Mouse (Mus musculus) C2C12 (cell line): ENCODE measurements around the gene Rps6kc1. TPM values are rescaled to one million over a fixed set of nuclear protein-coding genes. Genes with fewer than 3 reads are reported as not detected.

ENCODE experiments used
- H3K27me3 ChIP-seq: one replicate; pipeline ENCODE4 v1.6.1; 2011; ENCODE audit not compliant: control insufficient read depth, insufficient read depth, insufficient read length
- H3K36me3 ChIP-seq: one replicate; pipeline ENCODE4 v1.6.1; 2011; ENCODE audit not compliant: control insufficient read depth, insufficient read depth
- H3K4me3 ChIP-seq: one replicate; pipeline ENCODE4 v1.5.1; 2011; ENCODE audit warnings: mild to moderate bottlenecking, control low read depth; ENCODE audit not compliant: poor library complexity, insufficient read depth, severe bottlenecking
- H3K79me2 ChIP-seq: one replicate; pipeline ENCODE4 v1.6.1; 2011; ENCODE audit not compliant: control insufficient read depth, insufficient read depth
- H3K79me3 ChIP-seq: one replicate; pipeline ENCODE4 v1.6.1; 2011; ENCODE audit warnings: low read depth, control low read depth
- H3ac ChIP-seq: one replicate; pipeline ENCODE3; 2011; ENCODE audit warnings: low read depth; ENCODE audit not compliant: control insufficient read depth, insufficient read length
- CEBPB ChIP-seq: IDR thresholded peaks from one replicate; pipeline ENCODE4 v1.6.1; 2011; ENCODE audit warnings: low read depth, mild to moderate bottlenecking, control low read depth, moderate library complexity
- CTCF ChIP-seq: IDR thresholded peaks from one replicate; pipeline ENCODE4 v1.5.1; 2011; ENCODE audit not compliant: control insufficient read depth, insufficient read depth, insufficient read length
- FOSL1 ChIP-seq: IDR thresholded peaks from one replicate; pipeline ENCODE4 v1.8.0; 2011; ENCODE audit warnings: mild to moderate bottlenecking, low read length; ENCODE audit not compliant: poor library complexity, insufficient read depth, severe bottlenecking
- MAX ChIP-seq: IDR thresholded peaks from one replicate; pipeline ENCODE4 v1.6.1; 2011; ENCODE audit warnings: mild to moderate bottlenecking, control low read depth
- MYOD1 ChIP-seq: IDR thresholded peaks from one replicate; pipeline ENCODE4 v1.6.1; 2011; ENCODE audit warnings: low read depth; ENCODE audit not compliant: control insufficient read depth, insufficient read length
- MYOG ChIP-seq: IDR thresholded peaks from one replicate; pipeline ENCODE4 v1.6.1; 2011; ENCODE audit not compliant: control insufficient read depth, insufficient read length; ENCODE audit errors: extremely low read depth
- USF1 ChIP-seq: IDR thresholded peaks from one replicate; pipeline ENCODE4 v1.6.1; 2011; ENCODE audit warnings: low read depth, mild to moderate bottlenecking, control low read depth, moderate library complexity
- polyA plus RNA-seq: library from polyadenylated mRNA; unstranded; fragments of >200 nt; fragmentation: generic; extraction: Trizol; gene quantifications from one replicate; pipeline ENCODE4 v1.2.1, GENCODE M21; 2012; ENCODE audit warnings: missing spikeins

Rps6kc1 gene
- polyA plus RNA-seq, 1 experiment, result 13.1 TPM

GRCm38 (mm10) chr1:190777660-190778059 is 133.9 kb downstream of the Rps6kc1 start:
- no peaks in the 10 kb centered on the region for H3K79me3 ChIP-seq
- H3K4me3 ChIP-seq, result no peak overlapping the region
- no peaks in the 10 kb centered on the region for H3K27me3 ChIP-seq
- no peak overlapping the region for H3ac ChIP-seq
- H3K79me2 ChIP-seq, result no peaks in the 10 kb centered on the region
- peaks cover 10% of the 10 kb centered on the region for H3K36me3 ChIP-seq
- TF ChIP-seq USF1, result no peak
- TF ChIP-seq MAX, result no peak
- no peak for TF ChIP-seq MYOG
- TF ChIP-seq CTCF, result no peak
- TF ChIP-seq FOSL1, result no peak
- TF ChIP-seq MYOD1, result no peak
- no peak for TF ChIP-seq CEBPB

DNA sequence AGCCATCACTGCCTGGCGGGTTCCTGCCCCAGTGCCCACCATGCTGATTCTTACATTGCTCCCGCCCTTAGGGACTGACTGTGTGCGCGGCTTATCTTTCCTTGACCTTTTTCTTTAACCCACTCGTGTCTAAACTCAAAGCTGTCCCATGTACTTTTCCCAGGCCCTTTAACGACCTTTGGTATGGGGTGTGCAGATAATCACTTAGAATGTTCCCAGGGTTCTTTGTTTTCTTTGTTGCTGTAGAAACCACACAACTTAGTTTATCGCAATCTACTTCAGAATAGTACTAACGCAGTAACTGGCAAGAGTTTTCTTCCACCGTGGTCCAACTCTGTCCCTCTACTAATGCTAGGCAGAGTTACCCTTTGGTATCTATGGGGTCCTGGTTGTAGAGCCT is 135.3 kb downstream of the Rps6kc1 start:
- no peaks in the 10 kb centered on the region for H3K79me2 ChIP-seq
- H3K27me3 ChIP-seq, result no peaks in the 10 kb centered on the region
- TF ChIP-seq USF1 (no peak), CTCF (no peak), MAX (no peak), MYOD1 (no peak), FOSL1 (no peak), MYOG (no peak), CEBPB (no peak)
- H3K4me3 ChIP-seq, result no peak overlapping the region
- peaks cover 10% of the 10 kb centered on the region for H3K36me3 ChIP-seq
- no peak overlapping the region for H3ac ChIP-seq
- no peaks in the 10 kb centered on the region for H3K79me3 ChIP-seq

DNA sequence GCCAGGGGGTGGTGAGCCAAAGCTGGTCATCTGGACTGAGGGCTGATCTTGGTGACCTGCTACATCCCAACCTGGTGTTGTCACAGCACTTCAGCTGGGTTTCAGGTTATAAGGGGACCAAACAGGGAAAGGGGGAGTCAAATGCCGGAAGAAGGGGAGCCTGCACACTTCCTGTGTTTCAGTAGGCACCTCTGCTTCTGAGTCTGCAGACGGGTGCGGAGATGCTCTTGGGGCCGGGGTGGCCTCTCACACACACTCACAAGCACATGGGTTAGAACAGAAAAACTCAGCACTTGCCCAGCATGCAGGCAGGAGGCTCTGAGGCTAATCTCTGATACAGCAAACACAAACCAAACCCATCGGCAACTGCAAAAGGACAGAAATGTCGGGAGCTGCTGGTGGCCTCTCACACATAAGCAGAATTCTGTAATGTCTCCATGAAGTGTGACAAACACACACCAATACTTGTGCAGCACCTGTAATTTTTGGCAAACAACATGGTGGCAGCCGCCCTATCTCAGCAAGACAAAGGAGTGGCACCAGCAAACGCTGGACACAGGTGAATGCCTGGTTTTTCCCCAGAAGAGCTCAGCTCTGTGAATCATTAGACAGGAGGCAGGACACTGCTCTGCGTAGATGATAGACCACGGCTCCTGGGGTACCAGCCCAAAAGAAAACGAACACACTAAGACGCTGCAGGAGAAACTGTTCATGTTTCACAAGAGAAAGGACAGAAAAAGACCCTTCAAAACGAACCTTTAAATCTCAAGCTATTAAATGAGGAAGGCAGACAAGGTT is 139.3 kb downstream of the Rps6kc1 start:
- Histone ChIP-seq H3K79me3 (no peaks in the 10 kb centered on the region), H3K36me3 (peaks cover 10% of the 10 kb centered on the region), H3ac (no peak overlapping the region), H3K27me3 (no peaks in the 10 kb centered on the region), H3K79me2 (no peaks in the 10 kb centered on the region), H3K4me3 (no peak overlapping the region)
- TF ChIP-seq MYOG, result no peak
- no peak for TF ChIP-seq USF1
- TF ChIP-seq MYOD1, result no peak
- TF ChIP-seq FOSL1, result no peak
- no peak for TF ChIP-seq CEBPB

DNA sequence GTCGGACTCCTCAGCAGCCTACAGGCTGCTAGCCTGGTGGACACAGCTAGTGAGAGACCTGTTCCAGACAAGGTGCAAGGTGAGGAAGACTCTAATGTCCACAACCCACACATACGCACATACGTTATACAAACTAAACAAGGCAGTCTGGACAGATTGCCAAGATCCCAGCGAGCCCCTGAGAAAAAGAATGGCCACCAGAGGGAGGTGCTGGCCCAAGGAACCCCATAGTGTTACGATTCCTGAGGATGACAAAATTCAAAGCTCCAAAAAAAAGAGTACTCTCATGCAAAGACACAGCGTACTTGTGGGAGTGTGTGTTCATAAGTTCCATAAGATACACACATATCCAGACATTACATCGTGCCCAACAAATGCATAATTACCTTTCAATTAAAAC is 141.8 kb downstream of the Rps6kc1 start:
- TF ChIP-seq CEBPB (no peak), MYOD1 (no peak), MAX (no peak), MYOG (no peak), CTCF (no peak), FOSL1 (no peak), USF1 (no peak)
- H3K79me2 ChIP-seq, result no peaks in the 10 kb centered on the region
- no peak overlapping the region for H3K4me3 ChIP-seq
- no peak overlapping the region for H3ac ChIP-seq
- H3K27me3 ChIP-seq, result no peaks in the 10 kb centered on the region
- peaks cover 6% of the 10 kb centered on the region for H3K36me3 ChIP-seq
- no peaks in the 10 kb centered on the region for H3K79me3 ChIP-seq

- Histone ChIP-seq H3K36me3 (peaks cover 6% of the 10 kb centered on the region), H3K27me3 (peaks cover 8% of the 10 kb centered on the region)
- TF ChIP-seq CTCF (no peak), CEBPB (no peak), USF1 (no peak), MAX (no peak), MYOG (no peak), MYOD1 (no peak), FOSL1 (no peak)
These were observed 143.3 kb downstream of the Rps6kc1 start for GRCm38 (mm10) chr1:190768307-190768706.

More at GRCm38 (mm10) chr1:190768307-190768706, 143.3 kb downstream of the Rps6kc1 start:
- no peak overlapping the region for H3ac ChIP-seq
- no peak overlapping the region for H3K4me3 ChIP-seq
- H3K79me2 ChIP-seq, result no peaks in the 10 kb centered on the region
- H3K79me3 ChIP-seq, result no peaks in the 10 kb centered on the region
